Mouse (Mus musculus) forebrain, embryonic 16.5 days (tissue): Measurements from ENCODE around the gene Hist1h1t. TPM values are rescaled to one million over a fixed set of nuclear protein-coding genes. Genes with fewer than 3 reads are reported as not detected.
"Not testable (repeated sequence)": the region's sequence is repeated elsewhere in the genome, so short reads cannot be mapped to it uniquely, and the experiment has no call there.

ENCODE experiments used
- ATAC-seq: fragments of 200-750 bp; cut with Nextera tagmentation; 2 replicates; pipeline ENCODE4 v1.8.0; 2017; ENCODE audit warnings: mild to moderate bottlenecking, moderate library complexity
- H3K27ac ChIP-seq: fragments of 300-500 bp; sonication (generic); 2 replicates; pipeline ENCODE4 v1.5.1; 2014; ENCODE audit warnings: low read length, control low read depth
- H3K27me3 ChIP-seq: fragments of 300-500 bp; sonication (generic); replicated peaks from 2 replicates; pipeline ENCODE4 v1.6.1; 2014; ENCODE audit warnings: low read length; ENCODE audit not compliant: control insufficient read depth, insufficient read depth
- H3K36me3 ChIP-seq: fragments of 300-500 bp; sonication (generic); 2 replicates; pipeline ENCODE4 v1.6.1; 2014; ENCODE audit not compliant: control insufficient read depth, insufficient read depth
- H3K4me1 ChIP-seq: fragments of 300-500 bp; sonication (generic); replicated peaks from 2 replicates; pipeline ENCODE4 v1.6.1; 2014; ENCODE audit warnings: low read length; ENCODE audit not compliant: control insufficient read depth, insufficient read depth
- H3K4me2 ChIP-seq: fragments of 300-500 bp; sonication (generic); 2 replicates; pipeline ENCODE4 v1.6.1; 2014; ENCODE audit warnings: mild to moderate bottlenecking, low read length, control low read depth
- H3K4me3 ChIP-seq: fragments of 300-500 bp; sonication (generic); replicated peaks from 2 replicates; pipeline ENCODE4 v1.5.1; 2014; ENCODE audit warnings: mild to moderate bottlenecking, low read length, control low read depth
- H3K9ac ChIP-seq: fragments of 300-500 bp; sonication (generic); replicated peaks from 2 replicates; pipeline ENCODE4 v1.6.1; 2014; ENCODE audit warnings: low read depth, low read length, control low read depth
- H3K9me3 ChIP-seq: fragments of 300-500 bp; sonication (generic); 2 replicates; pipeline ENCODE4 v1.6.1; 2016; ENCODE audit warnings: low read length; ENCODE audit not compliant: control insufficient read depth
- WGBS: fragments of 180-500 bp; shearing (Covaris S2); extraction: QIAGEN DNeasy Blood & Tissue Kit; methylation state at CpG from one replicate; pipeline ENCODE4 v1.1.7; 2014; 5-methylcytosine and 5-hydroxymethylcytosine counted together
- polyA plus RNA-seq: library from polyadenylated mRNA; unstranded; fragments of >200 nt; fragmentation: Nextera tagmentation; extraction: Ambion mirVana; gene quantifications from 2 replicates; pipeline ENCODE4 v1.2.1, GENCODE M21; 2015

Gene Hist1h1t
- polyA plus RNA-seq, 1 experiment from 2014 or later, result not detected

DNA sequence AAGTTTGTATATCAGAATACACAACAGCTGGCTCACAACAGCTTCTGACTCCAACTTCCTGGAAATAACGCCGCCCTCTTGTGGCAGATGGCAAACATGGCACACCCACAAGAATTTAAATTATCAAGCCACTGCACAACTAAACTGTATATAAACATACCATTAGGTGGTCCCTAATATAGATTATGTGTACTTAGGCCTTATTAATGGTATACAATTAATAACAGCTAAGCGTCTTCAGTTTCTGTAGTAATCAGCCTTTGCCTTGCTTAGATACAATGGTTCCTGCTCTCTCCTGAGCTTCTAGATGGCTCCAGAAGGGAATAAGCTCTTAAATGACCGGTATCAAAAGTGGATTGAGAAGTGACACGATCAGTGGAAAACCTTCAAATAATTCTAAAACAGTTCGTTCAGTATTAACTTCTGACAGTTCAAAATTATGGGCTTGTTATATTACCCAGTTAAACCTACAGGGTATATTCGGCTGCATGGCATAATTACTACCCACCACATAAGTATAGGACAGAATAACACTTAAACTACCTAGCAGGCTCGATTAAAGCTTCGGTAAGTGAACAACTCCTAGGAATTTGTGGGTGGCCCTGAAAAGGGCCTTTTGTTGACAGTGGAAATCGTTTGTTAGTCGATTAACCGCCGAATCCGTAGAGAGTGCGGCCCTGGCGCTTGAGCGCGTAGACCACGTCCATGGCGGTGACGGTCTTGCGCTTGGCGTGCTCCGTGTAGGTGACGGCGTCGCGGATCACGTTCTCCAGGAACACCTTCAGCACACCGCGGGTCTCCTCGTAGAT is 2.1 kb downstream of the Hist1h1t start:
- WGBS, result under 1% methylated on average over 22 of the region's 32 CpGs
- H3K9ac ChIP-seq, result peak overlapping the region; percentile 49
- H3K27me3 ChIP-seq, result no peaks in the 10 kb centered on the region

GRCm38 (mm10) chr13:23698300-23698693 is 2.7 kb downstream of the Hist1h1t start, which contains the start of gene Hist1h4c:
TSS of gene Hist1h4c (minus strand) at chr13:23698454.
- under 1% methylated on average over 20 of the region's 22 CpGs for WGBS
- H3K27ac ChIP-seq, result peak within 1 kb of the TSS; percentile 86
- H3K9ac ChIP-seq, result peak within 1 kb of the TSS; percentile 49
- ATAC-seq, result peak; percentile 96
- peak within 1 kb of the TSS; percentile 65 for H3K4me2 ChIP-seq
- H3K9me3 ChIP-seq, result no peaks in the 10 kb centered on the region
- no peaks in the 10 kb centered on the region for H3K36me3 ChIP-seq
- peak within 1 kb of the TSS; percentile 46 for H3K4me3 ChIP-seq
- peaks cover 4% of the 10 kb centered on the region for H3K4me1 ChIP-seq
- H3K27me3 ChIP-seq, result no peaks in the 10 kb centered on the region

More for the DNA sequence above, 2.1 kb downstream of the Hist1h1t start:
- no peaks in the 10 kb centered on the region for H3K9me3 ChIP-seq
- peak; percentile 51 for ATAC-seq
- H3K4me1 ChIP-seq, result peaks cover 4% of the 10 kb centered on the region
- peak overlapping the region; percentile 86 for H3K27ac ChIP-seq
- H3K4me3 ChIP-seq, result peak overlapping the region; percentile 46
- peak overlapping the region; percentile 65 for H3K4me2 ChIP-seq
- H3K36me3 ChIP-seq, result no peaks in the 10 kb centered on the region

GRCm38 (mm10) chr13:23698996-23699395 is 3.4 kb downstream of the Hist1h1t start:
- no peak overlapping the region for H3K9ac ChIP-seq
- H3K9me3 ChIP-seq, result no peaks in the 10 kb centered on the region
- no peaks in the 10 kb centered on the region for H3K27me3 ChIP-seq
- H3K4me3 ChIP-seq, result no peak overlapping the region
- H3K36me3 ChIP-seq, result no peaks in the 10 kb centered on the region
- peak overlapping the region; percentile 62 for H3K27ac ChIP-seq
- 46% methylated on average over 6 of the region's 6 CpGs for WGBS
- no peak for ATAC-seq
- H3K4me2 ChIP-seq, result peak overlapping the region; percentile 52
- peaks cover 4% of the 10 kb centered on the region for H3K4me1 ChIP-seq

DNA sequence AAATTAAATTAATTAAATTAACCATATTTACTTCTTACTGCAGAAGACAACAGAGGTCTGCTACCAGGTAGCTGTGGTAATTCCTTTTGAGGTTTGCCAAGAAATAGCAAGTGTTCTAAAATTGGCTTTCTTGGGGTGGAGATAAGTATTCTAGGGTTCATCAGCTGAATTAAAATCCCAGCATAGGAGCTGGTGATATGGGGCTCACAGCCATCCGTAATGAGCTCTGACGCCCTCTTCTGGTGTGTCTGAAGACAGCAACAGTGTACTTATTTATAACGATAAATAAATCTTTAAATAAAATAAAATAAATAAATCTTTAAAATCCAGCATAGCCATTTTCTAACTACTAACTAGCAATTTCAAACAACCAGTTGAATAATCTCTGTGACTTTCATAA is 4.2 kb downstream of the Hist1h1t start:
- Histone ChIP-seq H3K36me3 (no peaks in the 10 kb centered on the region), H3K9me3 (no peaks in the 10 kb centered on the region), H3K27me3 (no peaks in the 10 kb centered on the region), H3K4me3 (no peak overlapping the region), H3K4me1 (peaks cover 4% of the 10 kb centered on the region), H3K9ac (no peak overlapping the region), H3K4me2 (no peak overlapping the region), H3K27ac (no peak overlapping the region)
- 65% methylated on average over 3 of the region's 3 CpGs for WGBS
- ATAC-seq, result no peak

DNA sequence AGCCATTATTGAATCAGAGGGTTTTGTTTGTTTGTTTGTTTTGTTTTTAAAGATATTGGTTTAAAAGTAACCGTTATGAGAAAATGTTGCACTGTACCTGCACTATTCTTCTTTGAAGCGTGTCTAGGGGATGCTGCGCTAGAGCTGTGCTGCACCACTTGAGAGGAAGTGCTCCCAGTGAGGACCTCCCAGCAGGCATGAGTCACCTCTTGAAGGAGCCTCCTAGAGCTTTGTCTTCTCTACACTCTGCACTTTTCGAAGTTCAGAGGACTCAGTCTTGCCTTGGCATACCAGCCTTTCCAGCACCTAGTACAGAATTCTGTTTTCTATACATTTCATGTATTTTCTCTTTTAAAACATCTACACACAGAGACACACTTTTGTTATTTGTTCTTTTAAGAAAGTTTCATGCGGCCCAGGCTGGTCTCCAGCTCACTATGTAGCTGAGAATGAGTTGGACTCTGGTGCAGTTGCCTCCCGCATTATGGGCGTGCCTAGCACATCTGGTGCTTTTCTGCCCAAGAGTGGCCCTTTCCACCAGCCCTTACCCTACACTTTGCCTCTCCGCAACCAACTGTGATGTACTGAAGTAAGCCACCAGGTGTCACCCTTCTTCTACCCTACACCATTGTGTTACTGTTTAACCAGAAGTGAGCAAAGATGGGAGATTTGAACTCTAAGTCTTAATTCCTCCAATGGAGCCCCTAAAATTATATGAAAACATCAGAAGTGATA is 5.3 kb downstream of the Hist1h1t start:
- Histone ChIP-seq H3K36me3 (no peaks in the 10 kb centered on the region), H3K4me2 (no peak overlapping the region), H3K9ac (no peak overlapping the region), H3K27me3 (no peaks in the 10 kb centered on the region), H3K4me3 (no peak overlapping the region), H3K9me3 (no peaks in the 10 kb centered on the region), H3K27ac (no peak overlapping the region), H3K4me1 (peaks cover 4% of the 10 kb centered on the region)
- WGBS, result 30% methylated on average over 8 of the region's 8 CpGs
- peak; percentile 30; the same call in 1 of the 2 replicates for ATAC-seq

DNA sequence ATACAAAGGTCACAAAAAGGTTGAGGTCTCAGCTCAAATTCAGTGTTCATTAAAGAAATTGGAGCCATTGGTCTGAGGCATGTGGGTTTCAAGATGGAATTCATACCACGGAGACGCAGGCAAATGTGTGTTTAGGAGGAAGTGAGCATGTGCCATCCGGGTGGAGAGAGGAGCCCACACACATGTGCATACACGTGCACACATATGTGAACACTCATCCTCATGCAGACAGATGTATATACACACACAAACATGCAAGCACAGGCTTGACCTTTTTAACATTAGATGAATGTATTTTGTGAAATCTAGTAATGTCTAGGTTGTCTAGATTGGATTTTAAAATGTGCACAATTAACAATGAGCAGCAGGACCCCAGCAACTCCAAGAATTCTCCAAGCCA is 6.6 kb downstream of the Hist1h1t start:
- no peaks in the 10 kb centered on the region for H3K27me3 ChIP-seq
- no peak for ATAC-seq
- H3K4me1 ChIP-seq, result peaks cover 4% of the 10 kb centered on the region
- H3K9ac ChIP-seq, result no peak overlapping the region
- H3K4me3 ChIP-seq, result no peak overlapping the region
- 84% methylated on average over 4 of the region's 4 CpGs for WGBS
- no peaks in the 10 kb centered on the region for H3K9me3 ChIP-seq
- H3K27ac ChIP-seq, result no peak overlapping the region
- H3K4me2 ChIP-seq, result no peak overlapping the region
- H3K36me3 ChIP-seq, result no peaks in the 10 kb centered on the region

GRCm38 (mm10) chr13:23702801-23703200 is 7.2 kb downstream of the Hist1h1t start:
- H3K4me3 ChIP-seq, H3K36me3 ChIP-seq, H3K9me3 ChIP-seq, H3K27me3 ChIP-seq, H3K9ac ChIP-seq, H3K4me1 ChIP-seq, H3K27ac ChIP-seq, ATAC-seq, H3K4me2 ChIP-seq: not testable (repeated sequence)
- 86% methylated on average over 2 of the region's 2 CpGs for WGBS

- WGBS, result 97% methylated on average over 7 of the region's 7 CpGs
- no peak for ATAC-seq
- Histone ChIP-seq H3K27ac (no peak overlapping the region), H3K4me1 (peaks cover 12% of the 10 kb centered on the region), H3K9ac (no peak overlapping the region), H3K4me3 (no peak overlapping the region), H3K27me3 (no peaks in the 10 kb centered on the region), H3K36me3 (no peaks in the 10 kb centered on the region), H3K4me2 (no peak overlapping the region), H3K9me3 (no peaks in the 10 kb centered on the region)
Observed at GRCm38 (mm10) chr13:23705751-23706356, 10.2 kb downstream of the Hist1h1t start.

GRCm38 (mm10) chr13:23706771-23707170 is 11.2 kb downstream of the Hist1h1t start:
- 91% methylated on average over 12 of the region's 12 CpGs for WGBS
- H3K9ac ChIP-seq, result no peak overlapping the region
- H3K9me3 ChIP-seq, result no peaks in the 10 kb centered on the region
- no peaks in the 10 kb centered on the region for H3K36me3 ChIP-seq
- H3K27ac ChIP-seq, result no peak overlapping the region
- H3K27me3 ChIP-seq, result no peaks in the 10 kb centered on the region; the same call in 1 of the 2 replicates
- peaks cover 12% of the 10 kb centered on the region for H3K4me1 ChIP-seq
- H3K4me2 ChIP-seq, result no peak overlapping the region
- no peak for ATAC-seq
- H3K4me3 ChIP-seq, result no peak overlapping the region
